Mouse (Mus musculus): Measurements from ENCODE around the gene Spata31d1b.

DNA sequence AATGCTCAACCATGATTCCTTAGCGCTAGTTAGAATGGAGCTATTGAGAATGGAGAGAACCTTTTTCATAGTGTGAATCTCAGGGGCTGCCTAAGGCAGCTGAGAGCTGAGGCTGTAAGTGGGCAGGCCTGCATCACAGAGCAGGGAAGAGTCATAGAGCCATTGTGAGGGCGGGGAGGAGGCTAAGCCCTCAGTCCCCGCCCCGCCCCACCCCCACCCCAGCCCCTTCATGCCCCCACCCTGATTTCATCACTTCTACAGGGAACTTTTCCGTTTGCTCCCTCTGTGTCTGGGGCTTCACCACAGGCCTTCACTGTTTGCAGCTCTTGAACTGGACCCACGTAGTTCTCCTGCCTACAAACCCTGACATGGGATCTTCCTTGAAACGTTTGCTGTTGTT, 19.6 kb downstream of the Spata31d1b start, which contains the start of gene Spata31d1d:
- TF ChIP-seq EP300 (IDR thresholded peaks at IDR 0.05) (no peak), CTCF (IDR thresholded peaks at IDR 0.05) (no peak)
